Mouse (Mus musculus) ES-E14 (cell line): Measurements from ENCODE around the gene Radil.

Experiments used
- CHD2 ChIP-seq: IDR thresholded peaks from 2 replicates; pipeline ENCODE4 v1.6.1; 2014; ENCODE audit warnings: mild to moderate bottlenecking, low read depth, low read length, inconsistent platforms
- MAFK ChIP-seq: IDR thresholded peaks from 2 replicates; pipeline ENCODE4 v1.6.1; 2014; ENCODE audit warnings: mild to moderate bottlenecking, low read depth, low read length, inconsistent platforms; ENCODE audit not compliant: insufficient read depth

- TF ChIP-seq MAFK = no peak
- no peak for TF ChIP-seq CHD2
These were observed 40.9 kb downstream of the Radil start for GRCm38 (mm10) chr5:142510061-142510414.
